Mouse (Mus musculus) frontal cortex, adult 2 months (tissue): ENCODE data around the gene Iqcd. TPM values are rescaled to one million over a fixed set of nuclear protein-coding genes. Genes with fewer than 3 reads are reported as not detected.

Experiments
- DNase-seq, 2 experiments: peaks; one replicate each; pipeline ENCODE4 v3.0.0; 2022; ENCODE audit warnings: low spot score in 1 of 2; ENCODE audit errors: extremely low spot score in 1 of 2
- polyA plus RNA-seq: library from polyadenylated mRNA; depleted of rRNA; stranded (reverse); fragments of >200 nt; gene quantifications from 2 replicates; pipeline ENCODE4 v1.2.3, GENCODE M21; 2012; rRNA removed

Iqcd gene
- polyA plus RNA-seq = 1.9 and 2.1 TPM in 2 replicates

DNA sequence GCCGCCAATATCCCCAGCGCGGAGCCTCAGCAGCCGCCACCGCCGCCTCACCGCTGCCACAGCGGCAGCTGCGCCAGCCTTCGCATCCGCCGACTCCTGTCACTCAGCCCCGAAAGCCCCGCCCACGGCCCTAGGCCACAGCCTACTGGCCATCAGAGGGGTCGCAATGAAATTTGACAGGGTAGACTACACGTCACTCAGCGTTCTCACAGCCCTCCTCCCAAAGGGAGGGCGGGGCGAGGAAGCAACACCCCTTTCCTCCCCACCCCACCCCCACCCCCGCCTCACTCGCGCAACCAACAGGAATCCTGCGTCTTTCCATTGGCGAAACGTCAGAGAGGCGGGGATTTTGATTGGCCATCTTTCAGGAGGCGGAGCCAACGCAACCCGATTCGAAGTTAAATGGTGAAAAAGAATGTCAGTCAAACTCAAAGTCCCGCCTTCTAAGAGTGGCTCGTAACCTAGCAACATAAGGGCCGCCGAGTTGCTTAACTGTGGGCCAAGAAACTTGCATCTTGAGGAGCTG lies at the start of gene Iqcd, which contains the start of gene Tpcn1:
TSS of gene Iqcd (plus strand) at position 448 of the 526 bp plus-strand sequence.
TSS of gene Tpcn1 (minus strand) at position 105 of the 526 bp plus-strand sequence.
- DNase-seq = peak; percentile 98 to 99

DNA sequence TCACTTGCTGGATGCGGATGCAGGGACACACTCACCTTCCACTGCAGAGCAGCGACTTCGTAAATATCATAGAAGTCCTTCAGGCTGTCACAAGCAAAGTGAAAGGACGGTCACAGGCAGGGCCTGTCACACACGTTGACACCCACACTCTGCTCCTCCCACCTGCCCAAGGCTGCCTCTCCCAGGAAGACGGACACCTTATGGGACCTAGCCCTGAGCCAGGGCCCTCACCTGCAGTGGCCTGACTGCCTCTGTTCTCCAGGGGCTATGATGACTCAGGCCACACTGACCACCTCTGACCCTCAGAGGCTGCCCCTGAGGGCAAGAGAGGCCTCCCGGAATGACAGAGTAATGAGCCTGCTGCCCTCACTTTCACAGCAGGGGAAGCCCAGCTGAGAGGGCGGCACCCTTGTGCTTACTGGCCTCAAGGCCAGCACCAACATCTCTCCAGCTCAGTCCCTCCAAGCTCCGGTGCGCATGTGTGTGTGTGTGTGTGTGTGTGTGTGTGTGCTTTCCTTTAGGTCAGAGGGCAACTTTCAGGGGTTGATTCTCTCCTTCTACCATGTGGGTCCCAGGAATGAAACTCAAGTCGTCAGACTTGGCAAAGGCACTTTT lies 40.5 kb upstream of the Iqcd start:
- no peak for DNase-seq

DNA sequence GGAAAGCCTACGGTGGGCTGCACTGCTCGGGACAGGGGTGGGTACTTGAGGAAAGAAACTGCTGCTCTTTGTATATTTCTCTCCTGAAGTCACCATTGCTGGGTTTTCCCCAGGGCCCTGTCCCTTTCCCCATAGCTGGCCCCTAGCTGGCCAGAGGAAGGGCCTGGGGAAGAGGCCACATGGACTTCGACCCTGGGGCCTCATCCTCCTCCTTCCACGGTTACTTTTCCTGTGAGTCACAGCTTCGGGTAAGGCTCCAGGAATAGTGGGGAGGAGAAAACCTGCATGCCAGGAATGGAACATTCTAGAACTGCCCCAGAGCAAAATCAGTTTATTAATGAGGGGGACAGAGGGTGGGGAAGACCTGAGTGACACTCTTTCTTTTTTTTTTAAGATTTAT lies 38.7 kb upstream of the Iqcd start:
- DNase-seq = no peak

- DNase-seq = no peak
Measured at GRCm38 (mm10) chr5:120550673-120551072, 38.1 kb upstream of the Iqcd start.

DNA sequence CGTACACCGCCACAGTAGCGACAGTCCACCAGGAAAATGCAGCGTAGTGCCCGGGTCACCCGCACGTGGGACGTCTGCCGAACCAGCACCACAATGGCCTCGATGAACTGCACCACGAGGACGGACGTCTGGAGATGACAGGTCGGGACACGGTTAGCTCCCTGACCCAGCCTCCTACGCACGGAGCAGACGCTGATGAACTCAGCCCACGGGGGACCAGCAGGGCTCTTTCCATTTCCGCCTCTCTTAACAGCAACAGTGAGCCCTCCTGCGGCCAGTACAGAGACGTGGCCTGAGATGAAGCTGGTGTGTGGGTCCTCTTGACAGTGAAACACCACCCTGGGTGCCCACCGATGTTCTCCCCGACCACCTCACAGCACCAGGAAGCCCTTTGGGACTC lies 32.9 kb upstream of the Iqcd start:
- no peak for DNase-seq

DNA sequence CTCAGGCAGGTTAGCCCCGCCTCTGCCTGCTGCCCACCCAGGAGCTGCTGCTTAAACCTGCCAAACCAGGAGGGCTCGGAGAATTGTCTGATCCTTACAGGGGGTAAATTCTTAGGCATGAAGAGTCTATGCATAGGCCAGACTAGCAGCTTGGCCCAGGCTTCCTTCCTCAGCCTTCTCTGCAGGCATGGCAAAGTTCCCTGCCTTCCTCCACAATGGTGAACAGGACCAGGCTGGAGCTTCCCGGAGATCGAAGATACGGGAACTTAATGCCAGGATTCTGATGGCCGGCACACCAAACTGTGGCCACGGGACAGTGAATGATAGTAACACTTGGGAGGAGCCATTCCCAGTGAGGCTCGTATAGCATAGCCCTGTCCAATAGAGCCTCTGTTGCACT lies 30.8 kb upstream of the Iqcd start:
- no peak for DNase-seq

DNA sequence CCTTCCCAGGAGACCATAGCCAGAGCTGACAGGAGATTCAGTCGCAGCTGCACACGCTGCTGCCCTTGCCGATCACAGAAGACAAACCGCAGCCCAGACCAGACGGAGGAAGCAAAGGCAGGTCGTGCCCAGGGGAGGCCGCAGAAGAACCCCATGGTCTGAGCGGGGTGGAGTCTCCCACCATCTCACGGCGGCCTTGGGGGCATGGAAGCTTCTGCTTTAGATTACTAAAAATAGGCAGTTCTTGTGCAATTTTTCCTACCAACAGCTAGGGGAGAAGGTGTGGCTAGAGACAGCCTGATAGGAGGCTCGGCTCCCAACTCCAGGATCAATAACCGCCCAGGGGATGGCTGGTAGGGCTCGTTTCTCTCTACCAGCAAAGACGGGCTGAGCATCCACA lies 30.1 kb upstream of the Iqcd start:
- DNase-seq = no peak

DNA sequence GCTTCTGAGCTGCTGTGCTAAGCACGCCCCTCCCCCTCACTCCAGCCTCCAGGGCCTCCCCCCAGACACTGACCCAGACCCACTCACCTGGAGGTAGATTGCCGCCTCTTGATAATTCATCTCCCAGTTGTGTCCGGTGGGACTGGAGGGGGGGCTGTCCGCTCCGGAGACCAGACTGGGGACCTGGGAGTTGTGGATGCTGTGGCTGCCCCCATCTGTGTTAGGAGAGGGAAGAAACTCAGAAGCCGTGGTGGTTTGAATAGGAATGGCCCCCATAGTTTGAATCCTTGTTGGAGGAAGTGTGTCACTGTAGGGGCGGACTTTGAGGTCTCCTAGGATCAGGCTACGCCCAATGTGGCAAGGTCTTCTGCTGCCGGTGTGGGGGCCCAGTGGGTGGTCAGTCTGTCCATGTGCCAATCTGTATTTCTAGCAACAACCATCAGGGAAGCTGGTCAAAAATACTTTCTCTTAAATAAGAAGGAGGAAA lies 28.6 kb upstream of the Iqcd start:
- DNase-seq = peak in 1 of 2 experiments; percentile 32

- DNase-seq = peak; percentile 42 to 49
Measured at GRCm38 (mm10) chr5:120560616-120561311, 28.1 kb upstream of the Iqcd start.

DNA sequence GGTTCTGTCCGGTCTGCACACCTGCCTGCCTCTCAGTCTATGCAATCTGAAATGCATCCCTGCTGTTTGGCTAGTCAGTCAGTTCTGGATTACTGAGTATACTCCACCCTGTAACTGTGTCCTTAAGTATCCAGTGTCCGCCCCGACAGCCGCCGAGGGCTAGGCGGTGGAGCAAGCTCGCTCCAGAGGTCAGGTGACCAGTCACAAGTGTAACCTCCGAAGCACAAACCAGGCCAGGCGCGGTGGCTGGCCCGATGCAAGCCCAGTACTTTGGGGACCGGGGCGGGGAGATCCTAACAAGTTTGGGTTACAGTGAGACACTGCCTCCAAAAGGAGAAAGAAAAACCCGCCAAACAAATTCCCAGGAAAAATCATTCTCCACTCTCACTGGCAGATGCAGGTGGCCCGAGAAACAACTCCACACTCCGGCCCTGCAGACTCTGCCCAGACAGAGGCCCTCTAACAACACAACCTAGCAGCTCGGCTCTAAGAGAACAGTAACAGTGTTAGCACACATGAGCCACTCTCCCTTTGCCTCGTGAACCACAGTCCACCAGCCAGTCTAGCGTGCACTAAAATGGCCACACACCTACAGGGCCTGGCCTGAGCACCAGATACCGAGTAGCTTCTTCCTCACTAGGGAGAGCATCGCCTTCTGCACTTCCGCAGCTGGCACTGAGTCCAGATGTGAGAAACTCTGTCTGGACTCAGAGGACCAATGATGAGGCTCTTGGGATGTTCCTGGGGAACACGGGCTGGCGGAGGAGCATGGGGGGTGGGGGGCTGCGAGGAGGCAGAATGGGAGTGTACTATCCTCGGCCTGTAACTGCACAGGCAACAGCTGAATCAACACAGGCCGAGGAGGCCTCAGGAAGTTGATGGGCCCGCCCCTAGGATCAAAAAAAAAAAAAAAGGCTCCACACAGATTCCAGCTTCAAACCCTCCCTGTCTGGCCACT lies 25.6 kb upstream of the Iqcd start:
- no peak for DNase-seq

- DNase-seq = no peak
Measured at GRCm38 (mm10) chr5:120563914-120564311, 24.9 kb upstream of the Iqcd start.

DNA sequence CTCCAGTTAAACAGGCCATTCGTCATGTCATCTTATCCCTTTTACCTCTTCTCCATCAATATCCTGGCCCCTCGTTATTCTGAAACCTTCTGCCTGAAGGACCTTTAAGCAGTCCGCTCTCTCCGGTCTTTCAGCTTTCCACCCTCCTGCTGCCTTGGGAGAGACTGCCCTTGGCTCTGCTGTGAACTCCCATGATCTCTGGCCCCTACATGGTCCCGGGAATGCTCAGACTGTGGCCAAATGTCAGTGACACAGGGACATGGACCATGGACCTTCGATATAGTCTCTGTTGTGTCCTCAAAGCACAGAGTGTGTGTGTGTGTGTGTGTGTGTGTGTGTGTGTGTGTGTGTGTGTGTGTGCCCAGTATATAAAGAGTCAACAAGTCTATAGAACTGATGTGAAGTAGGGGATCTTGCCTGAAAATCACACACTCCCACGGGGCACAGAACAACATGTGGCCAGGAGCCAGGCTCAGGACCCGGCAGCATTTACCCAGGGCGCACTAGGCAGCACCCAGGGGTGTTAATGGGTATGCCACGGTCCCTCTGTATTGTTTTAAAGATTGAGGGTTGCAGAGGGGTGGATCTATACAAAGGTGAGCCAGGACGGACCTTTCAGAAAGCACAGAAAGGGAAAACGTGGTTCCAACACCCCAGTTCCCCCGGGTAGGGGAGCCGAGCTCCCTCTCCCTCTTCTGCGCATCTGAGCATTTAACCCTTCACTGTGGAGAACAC lies 23.5 kb upstream of the Iqcd start:
- no peak for DNase-seq

GRCm38 (mm10) chr5:120566101-120566500 lies 22.7 kb upstream of the Iqcd start:
- DNase-seq = peak in 1 of 2 experiments; percentile 62

DNA sequence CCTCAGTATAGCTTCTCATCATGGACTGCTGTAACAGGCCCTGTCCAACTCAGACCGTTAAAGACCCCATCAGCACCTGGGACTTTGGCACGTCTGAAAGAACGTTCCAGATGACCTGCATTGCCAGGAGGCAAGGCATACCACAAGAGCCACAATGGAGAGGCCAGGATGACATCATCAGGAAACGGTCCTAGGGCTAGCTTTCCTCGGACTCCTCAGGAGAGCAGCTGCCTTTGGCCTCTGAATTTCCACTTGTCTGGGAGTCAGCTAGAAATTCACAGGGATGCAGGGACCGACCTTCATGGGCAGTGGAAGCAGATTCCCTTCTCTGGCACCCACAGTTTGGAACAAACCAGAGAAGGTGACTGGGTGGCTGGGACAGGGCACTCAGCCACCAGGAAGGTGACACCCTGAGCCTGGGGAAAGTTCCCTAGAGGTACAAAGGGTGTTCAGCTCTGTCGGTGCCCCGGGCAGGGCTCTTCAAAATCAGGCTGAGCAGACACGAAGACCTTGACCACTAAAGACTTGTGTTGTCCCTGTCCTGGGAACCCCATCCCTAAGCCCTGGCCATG lies 22.0 kb upstream of the Iqcd start:
- DNase-seq = no peak

GRCm38 (mm10) chr5:120567253-120567701 lies 21.5 kb upstream of the Iqcd start:
- peak in 1 of 2 experiments; percentile 62 for DNase-seq

- DNase-seq = no peak
Measured at GRCm38 (mm10) chr5:120567761-120568211, 21.0 kb upstream of the Iqcd start.

DNA sequence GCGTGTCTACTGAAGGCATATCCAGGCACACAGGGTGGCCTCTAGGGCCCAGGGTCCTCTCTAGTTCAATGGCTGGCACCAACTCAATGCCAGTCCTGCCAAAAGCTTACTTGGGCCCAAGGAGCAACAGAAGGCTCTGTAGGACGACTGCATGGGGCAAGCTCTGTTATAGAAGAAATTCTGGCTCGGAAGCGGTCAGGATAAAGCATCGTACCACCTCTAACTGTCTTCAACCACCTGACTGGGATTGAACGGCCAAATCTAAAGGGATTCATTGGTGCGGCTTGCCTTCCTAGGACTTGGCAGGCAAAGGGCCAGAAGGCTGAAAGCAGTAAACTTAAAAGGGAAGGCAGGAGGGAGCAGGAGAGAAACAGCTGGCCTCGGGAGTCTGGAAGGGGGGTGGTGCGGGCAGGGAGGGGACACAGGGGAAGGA lies 20.5 kb upstream of the Iqcd start:
- no peak for DNase-seq

GRCm38 (mm10) chr5:120568964-120569363 lies 19.9 kb upstream of the Iqcd start:
- DNase-seq = no peak

GRCm38 (mm10) chr5:120569791-120570190 lies 19.0 kb upstream of the Iqcd start:
- no peak for DNase-seq
